Mouse (Mus musculus) telencephalon, adult 2 months (tissue): ENCODE data around the gene Atp1b2.
"Not testable (repeated sequence)": the region's sequence is repeated elsewhere in the genome, so short reads cannot be mapped to it uniquely, and the experiment has no call there.

Source experiments
- DNase-seq: peaks from one replicate; pipeline ENCODE4 v3.0.0-alpha.2; 2011; ENCODE audit warnings: low read depth, low spot score

Atp1b2 gene

DNA sequence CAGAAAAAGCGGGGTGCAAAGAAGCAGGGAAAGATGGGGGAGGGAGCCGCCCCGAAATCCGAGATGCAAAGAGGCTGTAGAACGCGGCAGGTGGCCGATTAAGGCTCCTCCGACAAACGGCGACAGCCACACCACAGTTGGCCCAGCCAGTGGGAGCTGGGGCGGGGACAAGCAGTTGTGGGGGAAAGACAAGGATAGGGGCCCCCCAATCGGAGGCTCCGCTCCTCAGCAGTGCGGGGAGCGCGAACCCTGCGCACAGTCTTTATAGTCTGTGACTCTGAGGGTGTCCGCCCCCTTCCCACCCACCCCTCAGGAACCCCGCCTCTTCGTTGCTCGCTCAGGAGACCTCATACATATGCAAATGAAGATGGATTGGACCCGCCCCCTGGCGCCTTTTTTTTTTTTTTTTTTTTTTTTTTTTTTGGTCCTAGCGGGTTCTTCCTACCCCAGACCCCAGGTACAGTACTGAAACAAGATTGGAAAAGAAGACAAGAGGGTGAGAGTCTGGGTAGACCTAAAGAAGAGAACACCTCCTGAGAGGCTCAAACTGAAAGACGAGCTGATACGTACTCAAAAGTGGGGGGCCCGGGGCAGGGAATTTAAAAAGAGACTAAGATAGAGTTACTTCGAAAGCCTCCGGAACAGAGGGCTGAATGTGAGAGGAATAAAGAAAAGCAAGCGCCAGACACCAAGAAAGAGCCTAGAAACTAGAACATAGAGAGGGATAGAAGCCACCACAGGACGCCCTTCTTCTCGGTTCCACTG, at the start of gene Atp1b2:
Gene Atp1b2 (minus strand): TSS at position 217 of the 765 bp plus-strand sequence.
- peak; percentile 73 for DNase-seq

GRCm38 (mm10) chr11:69654760-69655159, 49.0 kb upstream of the Atp1b2 start:
- DNase-seq: no peak

DNA sequence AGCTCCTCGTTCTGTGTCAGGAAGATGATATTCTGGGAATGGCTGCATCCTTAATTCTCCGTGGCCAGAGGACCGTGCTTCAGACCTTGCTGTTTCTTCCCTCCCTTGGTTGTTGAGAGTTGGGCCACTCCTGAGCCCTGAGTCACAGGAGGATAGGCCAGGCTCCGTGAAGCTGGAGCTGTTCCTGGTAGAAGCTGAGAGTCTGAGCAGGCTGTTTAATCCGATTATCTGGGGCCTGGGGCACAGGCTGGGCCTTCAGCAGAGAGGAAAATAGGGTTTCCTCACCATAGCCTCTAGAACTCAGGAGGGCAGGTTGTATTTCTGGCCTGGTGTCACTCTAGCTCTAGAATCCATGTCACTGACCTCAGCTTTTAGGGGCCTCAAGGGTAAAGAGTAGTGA, 47.7 kb upstream of the Atp1b2 start:
- DNase-seq: no peak

DNA sequence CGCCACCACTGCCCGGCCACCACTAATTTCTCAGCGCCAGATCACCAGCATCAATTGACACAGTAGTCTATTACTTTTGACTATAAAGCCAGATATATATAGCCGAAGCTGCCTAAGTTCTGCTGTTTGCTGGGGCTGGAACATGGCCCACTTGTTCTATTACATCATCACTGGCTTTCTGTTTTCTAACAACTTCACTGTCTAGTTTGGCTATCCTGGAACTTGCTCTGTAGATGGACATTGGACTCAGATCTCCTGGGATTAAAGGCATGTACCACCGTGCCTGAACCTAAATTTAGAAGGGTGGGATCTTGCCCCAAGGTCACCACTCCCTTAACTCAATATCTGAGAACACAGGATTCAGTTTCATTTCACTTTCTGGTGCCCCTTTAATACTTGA, 40.1 kb upstream of the Atp1b2 start:
- no peak for DNase-seq

GRCm38 (mm10) chr11:69635471-69635870, 29.7 kb upstream of the Atp1b2 start:
- no peak for DNase-seq

DNA sequence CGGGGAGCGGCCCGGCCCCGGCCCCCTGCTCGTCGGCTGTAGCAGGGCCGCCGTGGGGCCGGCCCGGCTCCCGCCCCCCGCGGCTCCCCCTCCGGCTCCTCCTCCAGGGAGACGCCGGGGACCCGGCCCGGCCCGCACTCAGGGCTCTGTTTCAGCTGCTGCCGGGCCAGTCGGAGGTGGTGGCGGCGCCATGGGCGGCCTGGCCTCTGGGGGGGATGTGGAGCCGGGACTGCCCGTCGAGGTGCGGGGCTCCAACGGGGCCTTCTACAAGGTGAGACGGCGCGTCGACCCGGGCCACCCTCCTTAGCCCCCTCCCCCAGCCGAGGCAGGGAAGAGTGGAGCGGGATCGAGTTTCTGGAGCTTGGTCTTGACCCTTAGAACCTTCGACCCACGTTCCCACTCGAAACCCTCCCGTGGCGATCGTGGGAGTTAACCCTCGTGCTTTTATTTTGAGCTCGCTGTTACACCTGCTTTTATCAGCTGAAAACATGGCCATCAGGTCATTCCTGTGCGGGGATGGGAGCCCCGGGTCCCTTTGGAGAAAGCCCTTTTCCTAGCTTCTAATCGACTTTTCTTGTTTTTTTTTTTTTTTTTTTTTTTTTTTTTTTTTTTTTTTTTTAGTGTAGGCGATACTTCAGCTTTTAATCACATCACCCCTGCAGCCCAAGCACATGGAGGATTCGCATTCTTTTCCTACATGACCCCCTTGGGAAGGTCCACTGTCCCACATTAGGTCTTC, 27.6 kb upstream of the Atp1b2 start:
- DNase-seq: no peak

DNA sequence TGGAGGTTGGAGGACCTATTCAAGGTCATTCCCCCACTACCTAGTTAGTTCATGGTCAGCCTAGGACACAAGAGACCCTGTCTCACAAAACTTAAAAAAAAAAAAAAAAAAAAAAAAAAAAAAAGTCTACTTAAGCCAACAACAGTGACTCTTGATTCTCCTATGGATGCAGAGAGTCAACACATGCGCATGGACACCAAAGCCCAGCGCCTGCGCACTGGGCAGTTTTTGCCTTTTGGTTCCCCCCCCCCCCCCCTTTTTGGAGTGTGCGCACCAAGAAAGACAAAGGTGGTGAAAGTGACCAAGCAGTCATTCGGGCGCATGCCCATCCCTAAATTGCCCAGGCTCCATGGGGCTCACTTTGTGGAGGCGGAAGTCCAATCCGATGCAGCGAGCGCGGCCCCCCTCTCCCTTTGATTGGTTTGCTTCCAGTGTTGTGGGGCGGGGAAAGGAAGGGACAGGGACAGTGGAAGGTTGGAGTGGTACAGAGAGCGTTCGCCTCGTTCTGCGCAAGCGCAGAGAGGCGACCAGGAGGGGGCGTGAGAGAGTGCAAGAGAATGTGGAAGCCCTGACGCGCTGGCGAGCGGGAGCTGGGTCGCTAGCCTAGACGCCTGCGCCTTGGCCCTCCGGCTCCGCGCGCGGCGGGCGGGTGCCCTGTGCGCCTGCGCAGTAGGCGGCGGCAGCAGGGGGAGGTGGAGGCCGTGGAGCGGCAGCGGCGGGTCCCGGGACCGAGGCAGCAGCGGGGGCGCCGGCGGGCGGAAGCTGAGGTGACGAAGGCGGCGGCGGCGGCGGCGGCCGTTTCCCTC, 26.7 kb upstream of the Atp1b2 start, which contains the start of gene Fxr2:
Gene Fxr2 (plus strand): TSS at position 707 of the 806 bp plus-strand sequence.
- peak; percentile 100 for DNase-seq

DNA sequence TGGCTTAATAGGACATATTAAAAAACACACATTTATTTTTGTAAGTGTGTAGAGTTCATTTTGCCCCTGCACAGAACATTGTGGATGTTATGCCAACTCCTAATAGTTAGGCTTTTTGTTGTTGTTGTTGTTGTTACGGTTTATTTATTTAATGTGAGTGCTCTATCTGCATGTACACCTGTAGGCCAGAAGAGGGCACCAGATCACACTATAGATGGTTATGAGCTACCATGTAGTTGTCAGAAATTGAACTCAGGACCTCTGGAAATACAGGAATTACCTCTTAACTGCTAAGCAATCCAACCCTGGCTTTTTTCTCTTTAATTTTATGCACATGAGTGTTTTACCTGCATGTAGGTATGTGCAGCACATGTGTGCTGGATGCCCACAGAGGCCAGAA, 24.1 kb upstream of the Atp1b2 start:
- no peak for DNase-seq

DNA sequence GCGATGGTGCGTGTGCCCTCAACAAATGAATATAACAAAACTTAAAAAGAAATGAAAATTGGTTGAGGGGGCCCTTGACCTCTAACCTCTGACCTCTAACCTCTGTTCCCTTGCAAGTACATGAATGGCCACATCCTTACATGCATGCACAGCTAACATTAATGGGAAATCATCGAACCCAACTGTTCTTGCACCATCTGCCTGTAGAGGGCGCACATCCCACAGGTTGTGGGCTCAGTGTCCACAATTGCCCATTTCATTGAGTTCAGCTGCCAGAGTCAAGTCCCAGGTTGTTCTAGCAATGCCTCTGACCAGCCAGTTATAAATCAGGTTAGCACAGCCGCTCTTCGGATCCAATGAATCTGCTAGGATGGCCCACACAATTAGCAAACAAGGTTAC, 22.5 kb upstream of the Atp1b2 start:
- no peak for DNase-seq

DNA sequence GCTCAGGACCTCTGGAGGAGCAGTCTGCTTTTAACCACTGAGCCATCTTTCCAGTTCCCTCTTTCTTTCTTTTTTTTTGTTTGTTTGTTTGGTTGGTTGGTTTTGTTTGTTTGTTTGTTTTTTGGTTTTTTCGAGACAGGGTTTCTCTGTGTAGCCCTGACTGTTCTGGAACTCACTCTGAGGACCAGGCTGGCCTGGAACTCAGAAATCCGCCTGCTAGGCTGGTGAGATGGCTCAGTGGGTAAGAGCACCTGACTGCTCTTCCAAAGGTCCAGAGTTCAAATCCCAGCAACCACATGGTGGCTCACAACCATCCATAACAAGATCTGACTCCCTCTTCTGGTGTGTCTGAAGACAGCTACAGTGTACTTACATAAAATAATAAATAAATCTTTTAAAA, 18.6 kb upstream of the Atp1b2 start:
- DNase-seq: not testable (repeated sequence)

GRCm38 (mm10) chr11:69623006-69623405, 17.3 kb upstream of the Atp1b2 start:
- DNase-seq: no peak

- no peak for DNase-seq
Observed at GRCm38 (mm10) chr11:69622406-69622805, 16.7 kb upstream of the Atp1b2 start.

- DNase-seq: peak; percentile 60
Observed at GRCm38 (mm10) chr11:69621571-69622268, 16.0 kb upstream of the Atp1b2 start, which contains the start of gene Sat2. Gene Sat2 (plus strand): TSS chr11:69622024.

- no peak for DNase-seq
Observed at GRCm38 (mm10) chr11:69620394-69621081, 14.8 kb upstream of the Atp1b2 start.

DNA sequence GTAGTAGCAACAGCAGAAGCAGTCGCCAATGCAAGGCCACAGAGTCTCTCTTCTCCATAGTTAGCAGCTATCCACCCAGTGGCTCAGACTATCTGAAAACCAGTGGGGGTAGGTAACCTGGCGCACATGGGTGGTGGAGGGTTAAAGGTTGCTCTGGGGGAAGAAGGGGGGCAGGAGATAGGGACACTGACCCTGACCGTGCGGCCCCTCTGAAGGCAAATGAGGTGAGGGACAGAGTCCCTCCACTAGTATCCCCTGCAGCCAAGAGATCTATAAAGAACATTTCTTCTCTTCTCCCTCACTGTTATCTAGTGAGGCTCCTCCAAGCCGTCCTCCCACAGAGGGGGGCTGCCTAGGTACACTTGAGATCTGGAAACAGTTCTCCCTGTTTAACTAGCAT, 12.1 kb upstream of the Atp1b2 start, which contains the start of gene Shbg:
Gene Shbg (minus strand): TSS at position 101 of the 400 bp plus-strand sequence.
- DNase-seq: no peak

DNA sequence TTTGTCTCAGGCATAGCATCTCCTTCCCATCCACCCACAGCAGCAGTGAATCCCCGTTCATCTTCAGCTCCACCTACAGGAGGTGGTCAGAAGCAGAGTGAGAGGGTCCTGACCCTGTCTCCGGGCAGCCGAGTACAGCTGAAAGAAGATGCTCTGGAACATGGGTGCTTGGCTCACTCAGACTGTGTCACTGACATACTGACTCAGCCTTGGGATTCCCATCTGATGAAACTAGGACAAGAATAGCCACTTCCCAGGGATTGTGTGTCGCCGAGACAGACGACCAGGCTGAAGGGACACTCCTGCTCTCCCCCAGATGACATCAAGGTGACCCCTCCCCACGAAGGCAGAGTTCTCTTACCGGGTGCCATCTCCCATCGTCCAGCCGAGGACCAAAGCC, 11.0 kb upstream of the Atp1b2 start:
- no peak for DNase-seq

- DNase-seq: not testable (repeated sequence)
Observed at GRCm38 (mm10) chr11:69614257-69614588, 8.5 kb upstream of the Atp1b2 start.

- DNase-seq: no peak
Observed at GRCm38 (mm10) chr11:69613553-69614256, 8.0 kb upstream of the Atp1b2 start.

- no peak for DNase-seq
Observed at GRCm38 (mm10) chr11:69610899-69611298, 5.2 kb upstream of the Atp1b2 start.

GRCm38 (mm10) chr11:69609416-69609815, 3.7 kb upstream of the Atp1b2 start:
- no peak for DNase-seq
